Mouse (Mus musculus) c-Kit-negative CD71-positive TER-119-positive erythroid progenitor cells, embryonic 14.5 days (primary cell): Measurements from ENCODE around the gene Clstn3.
"Not testable (repeated sequence)": the region's sequence is repeated elsewhere in the genome, so short reads cannot be mapped to it uniquely, and the experiment has no call there.

ENCODE experiments used
- DNase-seq: peaks from one replicate; pipeline ENCODE4 v3.0.0-alpha.2; 2013; ENCODE audit warnings: low read depth, low spot score

Clstn3 gene

DNA sequence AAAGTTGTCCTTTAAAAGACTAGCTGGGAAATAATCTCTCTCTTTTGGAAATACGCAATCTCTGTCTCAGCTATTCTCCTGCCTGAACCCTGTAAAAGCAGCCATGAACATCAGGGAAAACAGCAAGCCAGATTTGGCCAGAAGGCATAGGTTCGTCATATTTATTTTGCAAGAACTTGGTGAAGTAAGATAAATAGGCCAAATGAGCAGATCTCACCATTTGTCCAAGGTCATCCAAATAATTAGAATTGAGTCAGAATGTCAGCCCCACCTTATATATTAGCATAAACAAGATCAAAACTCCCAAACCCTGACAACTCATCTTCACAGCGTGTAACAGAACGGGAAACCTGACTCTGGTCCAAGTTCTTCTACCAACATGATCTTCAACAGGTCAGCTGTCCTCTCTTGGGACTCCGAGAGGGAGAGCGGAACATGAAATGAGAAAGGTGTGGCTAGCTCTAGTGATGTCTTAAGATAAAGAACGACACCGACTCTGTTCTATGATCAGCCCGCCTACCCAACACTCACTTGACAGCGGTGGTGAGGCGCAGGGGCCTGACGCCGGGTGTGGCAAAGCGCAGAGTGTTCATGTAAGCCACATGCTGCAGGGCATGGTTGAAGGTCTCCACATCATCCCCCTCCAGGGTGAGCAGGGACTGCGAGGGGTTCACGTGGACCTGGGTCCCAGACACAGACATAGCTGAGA is 15.5 kb downstream of the Clstn3 start:
- no peak for DNase-seq

DNA sequence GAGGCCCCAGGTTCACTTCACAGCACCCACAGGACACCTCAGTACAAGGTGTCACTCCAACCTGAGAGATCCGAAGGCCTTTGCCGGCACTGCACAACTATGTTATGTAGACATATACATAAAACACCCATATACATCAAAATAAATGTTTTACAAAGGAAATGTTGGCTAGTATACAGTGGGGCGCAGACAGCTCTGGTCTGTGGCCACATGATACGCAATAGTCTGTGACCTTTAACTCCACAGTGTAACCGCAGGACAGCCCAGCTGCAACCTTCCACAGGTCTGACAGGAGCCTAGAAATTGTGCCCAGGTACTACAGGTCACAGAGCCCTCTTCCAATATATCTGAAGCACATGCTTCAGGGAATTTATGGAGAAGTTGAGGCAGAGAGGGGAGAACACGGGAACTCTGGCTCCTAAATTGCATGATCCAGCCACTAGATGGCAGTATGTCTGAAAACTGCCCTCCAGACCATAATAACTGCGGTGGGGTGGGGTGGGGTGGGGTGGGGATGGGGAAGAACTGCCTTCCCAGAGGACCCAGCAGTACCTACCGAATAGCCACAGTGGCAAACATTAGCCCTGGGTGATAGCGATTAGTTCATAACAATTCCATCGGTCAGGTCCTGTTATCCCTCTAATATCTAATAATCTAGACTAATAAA is 16.3 kb downstream of the Clstn3 start:
- no peak for DNase-seq

DNA sequence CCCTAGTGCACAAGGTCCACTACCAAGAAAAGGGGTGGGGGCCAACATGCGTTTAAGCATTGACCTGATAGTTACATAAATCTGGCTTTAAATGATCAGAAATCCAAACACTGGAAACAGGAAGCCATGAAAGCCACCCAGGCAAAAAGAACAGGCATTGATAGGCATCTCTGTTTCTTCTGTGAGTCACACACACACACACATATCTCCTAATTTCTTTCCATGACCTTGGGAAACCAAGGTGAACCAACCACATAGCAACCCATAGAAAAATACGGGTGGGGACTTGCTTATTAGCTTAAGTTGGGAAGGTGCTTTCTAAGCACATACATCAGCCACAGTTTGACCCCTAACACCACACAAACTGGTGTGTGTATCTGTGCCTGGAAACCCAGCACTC is 17.2 kb downstream of the Clstn3 start:
- DNase-seq, result no peak

DNA sequence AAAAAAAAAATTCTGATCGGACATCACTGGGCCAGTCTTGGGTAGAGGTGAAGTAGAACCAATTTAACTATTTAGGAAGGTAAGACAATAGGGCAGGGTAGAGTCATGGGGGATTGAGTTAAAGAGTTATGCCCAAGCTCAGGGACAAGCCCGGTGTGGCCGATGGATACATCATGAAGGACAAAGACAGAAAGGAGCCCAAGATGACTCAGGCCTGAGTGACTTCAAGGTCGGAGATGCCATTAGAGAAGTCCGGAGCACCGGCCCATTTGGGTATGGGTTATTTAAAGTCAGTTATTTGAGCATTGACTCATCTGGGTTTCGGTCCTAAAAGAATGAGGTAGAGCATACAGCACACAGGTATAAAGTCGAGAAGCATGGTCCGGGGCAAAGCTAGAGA is 18.1 kb downstream of the Clstn3 start:
- no peak for DNase-seq

DNA sequence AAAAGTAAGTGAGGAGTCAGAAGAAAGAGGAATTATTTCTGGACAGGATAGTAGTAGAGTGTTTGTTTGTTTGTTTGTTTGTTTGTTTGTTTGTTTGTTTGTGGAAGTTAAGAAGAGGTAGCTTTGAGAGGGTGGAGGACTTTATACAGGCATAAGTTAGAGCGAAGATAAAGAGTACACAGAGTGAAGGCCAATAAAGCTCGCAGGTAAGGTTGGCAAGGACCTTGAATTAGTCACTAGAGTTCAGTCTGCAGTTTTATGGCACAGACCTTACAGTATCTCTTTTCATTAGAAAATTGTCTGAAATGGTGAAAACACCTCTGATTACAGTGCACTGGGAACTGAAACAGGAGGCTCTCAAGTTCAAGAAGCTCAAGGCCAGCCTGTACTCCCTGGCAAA is 18.6 kb downstream of the Clstn3 start:
- DNase-seq, result no peak

DNA sequence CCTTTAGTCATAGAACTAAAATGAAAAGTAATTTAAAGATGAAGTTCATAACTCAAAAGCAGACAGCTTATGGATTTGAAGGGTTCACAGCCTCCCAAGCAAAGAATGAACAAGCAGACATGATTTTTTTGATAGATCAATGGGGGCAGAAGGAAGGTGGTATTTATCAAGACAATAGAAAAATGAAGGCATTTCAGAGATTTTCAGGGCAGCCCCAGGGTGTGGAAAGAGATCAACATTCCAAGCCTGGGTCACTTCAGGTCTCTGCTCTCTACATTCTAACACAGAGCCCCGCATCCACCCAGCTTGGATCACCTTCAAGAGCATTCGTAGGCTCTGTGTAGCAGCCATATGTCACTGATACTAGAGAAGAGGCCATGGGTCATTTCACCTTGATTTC is 21.3 kb downstream of the Clstn3 start:
- no peak for DNase-seq

DNA sequence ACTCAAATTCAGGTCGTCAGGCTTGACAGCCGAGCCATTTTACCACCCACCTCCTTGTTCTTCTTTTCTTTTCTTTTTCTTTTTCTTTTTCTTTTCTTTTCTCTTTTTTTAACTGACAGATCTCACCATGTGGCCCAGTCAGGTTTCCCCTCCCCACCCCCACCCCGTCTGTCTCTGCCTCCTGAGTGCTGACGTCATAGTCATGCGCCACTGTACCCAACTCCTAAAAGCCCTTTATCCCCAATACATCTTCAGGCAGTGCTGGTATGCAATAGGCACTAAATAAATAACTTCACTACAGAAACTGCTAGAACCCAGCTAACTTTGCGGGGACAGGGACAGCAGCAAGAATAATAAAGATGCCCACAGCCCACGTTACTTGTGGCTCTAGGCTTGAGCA is 28.3 kb downstream of the Clstn3 start:
- DNase-seq, result no peak

DNA sequence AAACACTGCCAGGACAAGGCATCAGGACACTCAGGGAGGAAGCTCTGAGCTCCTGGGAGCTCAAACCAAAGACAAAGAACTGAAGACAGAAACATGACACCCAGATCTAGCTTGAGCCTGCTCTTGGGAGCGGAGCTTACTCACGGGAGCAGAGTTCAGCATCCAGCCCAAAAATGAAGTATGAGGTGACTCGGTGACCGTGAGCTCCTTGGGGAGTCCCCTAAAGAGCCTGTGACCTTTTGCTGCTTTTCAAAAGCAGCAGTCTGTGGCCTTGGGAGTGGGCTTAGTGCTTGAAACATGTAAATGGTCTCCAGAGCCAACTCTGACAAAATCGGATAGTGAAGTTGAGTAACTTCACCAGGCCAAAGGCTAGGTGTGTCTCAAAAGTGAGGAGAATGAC is 29.4 kb downstream of the Clstn3 start:
- no peak for DNase-seq

DNA sequence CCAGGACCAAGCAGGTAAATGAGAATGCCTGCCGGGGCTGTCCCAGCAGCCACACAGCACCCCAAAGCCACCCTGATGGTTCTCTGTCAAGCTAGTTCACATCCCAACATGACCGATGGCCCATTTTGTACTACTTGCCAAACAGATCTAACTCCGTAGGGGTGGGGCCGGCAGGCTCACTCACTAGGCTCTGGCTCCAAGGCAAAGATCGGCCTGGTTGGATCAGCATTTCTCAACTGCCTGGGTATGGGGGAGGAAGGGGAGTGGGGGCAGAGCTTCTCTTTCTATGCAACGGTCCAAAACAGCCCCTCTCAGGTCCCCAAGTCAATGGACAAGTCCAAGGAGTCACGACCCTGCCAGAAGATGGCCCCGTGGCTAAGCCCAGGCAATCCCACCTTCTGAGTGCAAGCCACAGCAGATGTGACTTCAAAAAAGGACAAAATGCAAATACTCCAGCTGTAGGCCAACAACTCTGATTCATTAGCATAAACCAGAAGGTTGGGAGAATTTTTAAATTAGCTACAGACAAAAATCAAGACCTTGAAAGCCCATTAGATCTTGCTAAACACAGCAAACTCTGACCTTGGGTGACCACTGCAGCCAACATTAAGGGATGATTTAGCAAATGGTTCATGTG is 30.8 kb downstream of the Clstn3 start:
- no peak for DNase-seq

DNA sequence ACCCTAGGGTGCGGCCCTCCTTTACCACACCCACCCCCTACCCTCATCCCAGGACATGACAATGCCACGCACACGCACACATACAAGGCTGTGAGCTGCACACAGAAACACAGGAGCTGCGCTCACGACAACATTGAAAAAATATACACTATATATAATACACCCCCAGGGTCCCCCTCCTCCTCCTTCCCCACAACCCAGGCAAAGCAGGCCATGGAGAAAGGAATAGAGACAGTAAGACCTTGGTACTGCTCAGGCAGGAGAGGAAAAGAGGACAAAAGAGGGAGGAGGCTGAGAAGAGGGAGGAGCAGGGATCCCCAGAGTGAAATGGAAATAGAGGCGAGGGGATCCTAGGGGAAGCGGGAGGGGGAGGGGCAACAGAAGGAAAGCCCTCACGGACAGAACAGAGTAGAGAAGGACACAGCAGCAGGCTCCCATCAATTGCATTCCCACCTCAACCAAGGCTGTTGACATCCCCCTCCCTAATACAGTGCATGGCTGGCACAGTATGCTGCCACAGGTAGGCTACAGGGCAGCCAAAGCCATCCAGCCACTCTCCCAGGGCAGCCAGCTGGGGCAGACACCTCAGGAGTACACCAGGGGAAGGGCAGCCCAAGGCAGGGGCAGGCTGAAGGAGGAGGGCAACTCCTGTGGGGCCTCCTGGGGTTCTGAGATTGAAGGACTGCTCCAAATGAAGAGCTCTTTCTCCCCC is 33.7 kb downstream of the Clstn3 start:
- DNase-seq, result no peak

DNA sequence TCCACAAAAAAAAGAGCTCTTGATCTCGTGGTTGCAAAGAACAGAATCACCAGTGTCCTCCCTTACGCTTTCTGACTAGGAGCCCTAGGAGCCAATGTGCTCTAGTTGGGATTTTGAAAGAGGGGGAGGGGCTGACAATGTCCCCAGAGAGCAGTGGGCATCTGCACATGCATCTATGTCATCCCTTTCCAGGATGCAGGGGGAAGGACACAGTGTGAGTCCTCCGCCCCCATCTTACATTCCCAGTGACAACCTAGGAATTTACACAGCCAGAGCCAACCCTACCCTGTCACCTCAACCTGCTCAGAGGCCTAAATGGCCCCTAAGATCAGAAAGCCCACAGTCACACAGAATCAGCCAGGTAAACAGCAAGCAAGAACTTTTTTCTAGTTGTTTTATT is 34.2 kb downstream of the Clstn3 start:
- DNase-seq, result no peak

DNA sequence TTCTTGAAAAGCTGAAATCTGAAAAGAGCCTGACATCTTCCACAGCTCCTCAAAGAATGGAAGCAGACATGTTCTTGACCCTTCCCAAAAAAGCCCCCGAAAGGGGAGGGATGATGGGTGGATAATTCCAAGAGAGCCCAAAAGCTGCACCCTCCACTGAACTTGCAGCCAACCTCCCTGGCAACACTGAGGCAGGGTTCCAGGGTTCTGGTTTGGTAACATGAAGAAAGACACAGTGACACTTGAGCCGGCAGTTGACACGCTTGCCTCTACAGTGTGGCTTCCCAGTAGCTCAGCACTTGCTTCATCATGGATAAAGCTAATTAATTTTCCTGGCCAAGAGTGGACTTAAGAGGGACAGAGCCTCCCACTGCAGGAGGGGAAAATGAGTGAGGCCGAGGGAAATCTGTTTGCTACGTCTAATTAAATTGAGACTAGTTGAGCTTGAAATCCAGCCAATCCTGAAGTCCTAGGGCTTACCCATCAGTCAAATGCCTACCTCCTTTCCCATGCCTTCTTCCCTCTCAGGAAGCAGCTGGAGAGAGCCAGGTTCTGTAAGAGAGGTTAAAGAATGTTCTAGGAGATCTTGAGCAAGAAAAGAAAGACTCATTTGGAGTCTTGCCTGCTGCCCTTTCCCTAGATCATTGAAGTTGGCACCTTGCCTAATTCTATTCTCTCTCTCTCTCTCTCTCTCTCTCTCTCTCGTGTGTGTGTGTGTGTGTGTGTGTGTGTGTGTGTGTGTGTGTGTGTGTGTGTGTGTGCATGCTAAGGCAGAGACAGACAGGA is 36.6 kb downstream of the Clstn3 start:
- no peak for DNase-seq

DNA sequence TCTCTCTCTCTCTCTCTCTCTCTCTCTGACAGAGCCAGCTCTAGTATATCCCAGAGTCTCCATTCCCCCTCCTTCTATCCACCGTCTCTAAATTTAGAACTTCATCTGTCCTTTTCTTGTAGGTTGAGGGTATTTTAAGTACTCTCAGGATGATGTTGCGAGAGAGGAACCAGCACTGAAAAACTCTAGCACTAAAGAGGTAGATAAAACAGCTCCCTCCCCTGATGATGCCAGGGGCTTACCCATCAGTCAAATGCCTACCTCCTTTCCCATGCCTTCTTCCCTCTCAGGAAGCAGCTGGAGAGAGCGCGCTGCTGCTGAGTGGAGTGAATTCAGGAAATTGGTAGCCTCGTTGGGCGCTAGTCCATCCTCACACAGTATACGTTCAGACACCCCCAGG is 37.3 kb downstream of the Clstn3 start:
- no peak for DNase-seq

DNA sequence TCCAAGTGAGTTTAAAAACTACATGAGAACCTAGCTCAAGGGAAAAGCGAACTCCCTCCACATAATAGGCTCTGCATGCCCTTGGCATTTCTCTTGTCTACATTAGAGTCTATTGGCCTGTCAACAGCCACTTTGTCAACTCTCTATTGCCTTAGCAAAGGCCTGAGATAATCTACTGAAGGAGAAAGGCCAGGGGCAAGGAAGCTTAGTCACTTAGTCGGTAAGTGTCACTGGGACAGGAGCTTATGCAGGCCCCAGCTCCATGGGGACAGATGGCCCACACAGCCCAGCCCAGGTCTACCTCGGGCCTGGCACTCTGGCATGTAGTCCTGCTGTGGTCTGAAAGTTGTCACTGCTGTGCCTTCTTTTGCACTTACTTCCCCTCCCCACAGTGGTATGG is 38.0 kb downstream of the Clstn3 start:
- no peak for DNase-seq

DNA sequence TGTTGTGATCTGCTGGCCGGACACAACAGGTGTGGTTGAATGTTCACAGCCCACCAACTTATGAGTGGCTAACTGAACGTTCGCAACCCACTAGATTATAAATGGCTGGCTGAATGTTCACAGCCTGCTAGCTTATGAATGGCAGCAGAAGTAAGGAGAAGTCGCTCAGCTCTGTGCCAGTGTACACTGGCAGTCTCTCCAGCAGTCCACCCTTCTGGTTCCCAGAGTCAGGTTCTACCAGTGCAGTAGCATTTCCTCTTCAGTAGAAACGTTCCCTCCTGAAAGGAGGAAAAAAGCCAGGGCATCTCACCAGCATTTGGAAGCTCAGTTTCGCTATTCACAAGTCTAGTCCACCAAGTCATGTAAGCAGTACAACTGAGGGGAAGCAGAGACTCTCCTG is 39.1 kb downstream of the Clstn3 start:
- no peak for DNase-seq

DNA sequence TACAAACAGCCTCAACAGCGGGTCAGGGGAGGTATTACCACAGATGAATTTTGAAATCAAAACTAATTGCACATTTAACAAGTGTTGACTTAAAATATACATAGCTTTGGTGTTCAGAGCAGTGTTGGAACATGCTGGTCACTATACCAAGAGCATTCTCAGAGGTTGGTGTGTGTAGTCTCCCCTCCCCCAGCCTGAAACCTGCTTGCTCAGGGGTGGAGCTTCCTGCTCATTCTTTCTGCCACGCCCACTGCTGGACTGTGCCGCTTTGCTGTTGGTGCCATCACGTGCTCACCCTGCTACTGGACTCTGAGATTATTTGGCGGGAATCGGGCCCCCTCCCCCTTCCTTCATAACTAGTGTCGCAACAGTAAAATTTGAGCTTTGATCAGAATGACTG is 39.6 kb downstream of the Clstn3 start:
- not testable (repeated sequence) for DNase-seq

DNA sequence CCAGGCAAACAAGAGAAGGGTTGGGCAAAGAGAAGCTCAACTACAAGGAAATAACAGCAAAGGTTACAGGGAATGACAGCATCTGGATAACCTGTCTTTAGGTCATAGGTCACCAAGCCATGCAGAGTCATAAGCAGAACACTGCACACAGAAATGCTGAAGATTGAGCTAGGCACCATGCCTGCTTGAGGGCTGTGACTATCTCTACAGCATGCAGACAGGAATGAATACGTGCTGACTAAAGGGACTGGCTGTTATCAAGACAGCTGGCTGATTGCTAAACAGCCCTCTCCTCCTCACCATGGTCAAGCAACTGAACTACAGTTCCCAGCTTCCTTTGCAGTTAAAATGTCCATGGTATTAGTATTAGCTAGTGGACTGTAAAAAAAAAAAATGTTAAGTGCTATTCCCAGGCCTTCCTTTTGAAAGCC is 40.5 kb downstream of the Clstn3 start:
- DNase-seq, result no peak

DNA sequence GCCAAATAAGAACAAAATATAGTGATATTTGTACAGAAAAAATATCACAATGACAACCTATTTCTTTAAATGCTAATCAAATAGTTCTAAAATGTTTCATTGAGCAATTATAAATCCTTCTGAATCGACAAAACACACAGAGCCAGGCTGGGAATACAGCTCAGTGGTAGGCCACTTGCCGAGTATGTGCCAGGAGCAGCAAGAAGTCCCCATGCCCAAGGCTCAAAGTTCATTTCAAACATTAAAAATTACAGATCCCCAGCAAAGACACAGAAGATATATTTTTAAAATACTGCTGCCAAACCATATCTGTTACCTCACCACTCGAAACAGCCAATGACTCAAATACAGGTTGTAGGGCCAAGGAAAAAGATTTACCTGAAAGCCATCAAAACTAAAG is 45.9 kb downstream of the Clstn3 start:
- no peak for DNase-seq

DNA sequence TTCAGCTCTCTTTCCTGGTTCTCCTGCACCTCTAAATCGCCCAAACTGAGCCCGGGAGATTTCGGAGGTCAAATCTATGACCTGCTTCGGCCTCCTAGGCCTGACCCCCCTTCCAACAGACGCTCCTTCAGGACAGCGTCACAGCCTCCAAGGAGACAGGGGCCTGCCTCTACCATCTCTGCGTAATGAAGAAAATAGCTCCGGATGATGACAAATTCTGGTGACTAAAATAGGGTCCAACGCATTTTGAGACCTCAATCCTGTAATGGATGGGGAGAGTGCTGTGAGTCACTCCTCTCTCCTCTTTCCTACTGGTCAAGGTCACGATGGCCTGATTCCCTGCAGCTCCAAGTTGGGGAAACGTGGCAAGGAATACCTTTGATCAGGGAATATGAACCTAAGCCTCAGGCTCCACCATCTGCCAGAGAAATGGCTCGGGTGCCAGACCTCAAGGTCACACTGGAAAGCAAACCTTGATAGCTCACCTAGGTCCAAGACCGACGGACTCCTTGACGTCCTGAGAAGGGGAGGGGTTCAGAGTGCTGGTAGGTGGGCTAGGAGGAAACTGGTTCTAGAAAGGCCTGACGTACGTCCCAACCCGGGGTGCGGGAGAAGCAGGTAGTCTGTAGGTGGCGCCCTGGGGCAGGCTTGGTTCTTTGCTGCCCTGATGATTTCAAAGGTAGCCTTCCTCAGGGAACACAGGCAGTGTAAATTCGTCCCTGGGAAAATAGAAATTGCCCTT is 49.1 kb downstream of the Clstn3 start:
- peak; percentile 53 for DNase-seq

DNA sequence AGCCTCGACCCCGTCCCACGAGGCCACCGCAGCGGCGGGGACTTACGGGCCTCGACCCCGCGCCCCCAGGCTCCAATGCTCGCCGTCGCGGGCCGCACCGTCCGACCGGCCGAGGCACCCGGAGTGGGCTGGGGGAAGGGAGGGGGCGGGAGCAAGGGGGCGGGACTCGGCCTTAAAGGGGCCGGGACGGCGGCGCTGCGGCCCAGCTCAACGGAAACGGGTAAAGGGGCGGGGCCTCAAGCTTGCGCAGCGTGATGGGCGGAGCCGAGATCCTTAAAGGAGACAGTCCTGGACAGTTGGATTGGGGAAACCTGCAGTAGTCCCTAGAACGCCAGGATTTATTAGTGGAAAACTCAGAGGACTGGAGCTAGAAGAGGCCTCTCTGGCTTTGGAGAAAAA is 49.7 kb downstream of the Clstn3 start, which contains the start of gene Pex5:
Gene Pex5, minus strand, starts transcription at position 141 of the 399 bp plus-strand sequence.
- DNase-seq, result peak; percentile 82
